Mouse (Mus musculus): Measurements from ENCODE around the gene Pard3. TPM values are rescaled to one million over a fixed set of nuclear protein-coding genes. Genes with fewer than 3 reads are reported as not detected.

Pard3 gene
- polyA plus RNA-seq, 1 experiment from 2014 or later = 30.9 TPM

GRCm38 (mm10) chr8:127320930-127321329 lies 257.2 kb downstream of the Pard3 start:
- no peaks in the 10 kb centered on the region for H3K4me1 ChIP-seq (replicated peaks; ENCODE audit: control insufficient read depth, insufficient read depth, low read length)
- H3K4me3 ChIP-seq (ENCODE audit: low read depth, low read length) = no peak overlapping the region
- DNase-seq (ENCODE audit: low spot score) (no peak), ATAC-seq (ENCODE audit: low FRiP score) (no peak)
- no peak overlapping the region for H3K4me2 ChIP-seq (replicated peaks; ENCODE audit: low read depth, low read length)
- H3K27ac ChIP-seq (ENCODE audit: low read depth, low read length) = no peak overlapping the region
- WGBS = 93% methylated on average over 5 of the region's 5 CpGs
- no peaks in the 10 kb centered on the region for H3K27me3 ChIP-seq (ENCODE audit: control insufficient read depth, insufficient read depth, low read length)
- no peaks in the 10 kb centered on the region for H3K36me3 ChIP-seq (ENCODE audit: control insufficient read depth, insufficient read depth, low read length)
- no peak overlapping the region for H3K9ac ChIP-seq (ENCODE audit: low read depth, low read length)
- H3K9me3 ChIP-seq (ENCODE audit: control insufficient read depth, low read length) = no peaks in the 10 kb centered on the region

- H3K4me3 ChIP-seq (ENCODE audit: low read depth, low read length) = no peak overlapping the region
- no peak overlapping the region for H3K9ac ChIP-seq (ENCODE audit: low read depth, low read length)
- no peaks in the 10 kb centered on the region for H3K4me1 ChIP-seq (replicated peaks; ENCODE audit: control insufficient read depth, insufficient read depth, low read length)
- no peak overlapping the region for H3K4me2 ChIP-seq (replicated peaks; ENCODE audit: low read depth, low read length)
- no peak overlapping the region for H3K27ac ChIP-seq (ENCODE audit: low read depth, low read length)
- no peaks in the 10 kb centered on the region for H3K9me3 ChIP-seq (ENCODE audit: control insufficient read depth, low read length)
- WGBS = 94% methylated on average over 10 of the region's 10 CpGs
- ATAC-seq (ENCODE audit: low FRiP score) = no peak
- no peaks in the 10 kb centered on the region for H3K36me3 ChIP-seq (ENCODE audit: control insufficient read depth, insufficient read depth, low read length)
- no peaks in the 10 kb centered on the region for H3K27me3 ChIP-seq (ENCODE audit: control insufficient read depth, insufficient read depth, low read length)
- no peak for DNase-seq (ENCODE audit: low spot score)
Observed at GRCm38 (mm10) chr8:127323583-127324360, 260.1 kb downstream of the Pard3 start.

GRCm38 (mm10) chr8:127324836-127325570 lies 261.3 kb downstream of the Pard3 start:
- Histone ChIP-seq H3K4me2 (replicated peaks; ENCODE audit: low read depth, low read length) (no peak overlapping the region), H3K9ac (ENCODE audit: low read depth, low read length) (no peak overlapping the region), H3K9me3 (ENCODE audit: control insufficient read depth, low read length) (no peaks in the 10 kb centered on the region), H3K4me3 (ENCODE audit: low read depth, low read length) (no peak overlapping the region), H3K27ac (ENCODE audit: low read depth, low read length) (no peak overlapping the region), H3K27me3 (ENCODE audit: control insufficient read depth, insufficient read depth, low read length) (no peaks in the 10 kb centered on the region), H3K4me1 (replicated peaks; ENCODE audit: control insufficient read depth, insufficient read depth, low read length) (no peaks in the 10 kb centered on the region), H3K36me3 (ENCODE audit: control insufficient read depth, insufficient read depth, low read length) (no peaks in the 10 kb centered on the region)
- DNase-seq (ENCODE audit: low spot score) (no peak), ATAC-seq (ENCODE audit: low FRiP score) (no peak)
- WGBS = 69% methylated on average over 3 of the region's 3 CpGs

- 76% methylated on average over 5 of the region's 5 CpGs for WGBS
- no peak overlapping the region for H3K4me3 ChIP-seq (ENCODE audit: low read depth, low read length)
- H3K36me3 ChIP-seq (ENCODE audit: control insufficient read depth, insufficient read depth, low read length) = no peaks in the 10 kb centered on the region
- H3K4me1 ChIP-seq (replicated peaks; ENCODE audit: control insufficient read depth, insufficient read depth, low read length) = no peaks in the 10 kb centered on the region
- ATAC-seq (ENCODE audit: low FRiP score) = no peak
- no peak overlapping the region for H3K27ac ChIP-seq (ENCODE audit: low read depth, low read length)
- no peak for DNase-seq (ENCODE audit: low spot score)
- no peak overlapping the region for H3K4me2 ChIP-seq (replicated peaks; ENCODE audit: low read depth, low read length)
- no peak overlapping the region for H3K9ac ChIP-seq (ENCODE audit: low read depth, low read length)
- H3K27me3 ChIP-seq (ENCODE audit: control insufficient read depth, insufficient read depth, low read length) = no peaks in the 10 kb centered on the region
- H3K9me3 ChIP-seq (ENCODE audit: control insufficient read depth, low read length) = no peaks in the 10 kb centered on the region
Observed at GRCm38 (mm10) chr8:127325749-127326148, 262.1 kb downstream of the Pard3 start.

- Histone ChIP-seq H3K36me3 (ENCODE audit: control insufficient read depth, insufficient read depth, low read length) (no peaks in the 10 kb centered on the region), H3K27ac (ENCODE audit: low read depth, low read length) (peak overlapping the region; percentile 20; the same call in 1 of the 2 replicates), H3K4me2 (replicated peaks; ENCODE audit: low read depth, low read length) (no peak overlapping the region), H3K9ac (ENCODE audit: low read depth, low read length) (no peak overlapping the region), H3K4me1 (replicated peaks; ENCODE audit: control insufficient read depth, insufficient read depth, low read length) (no peaks in the 10 kb centered on the region), H3K9me3 (ENCODE audit: control insufficient read depth, low read length) (no peaks in the 10 kb centered on the region), H3K4me3 (ENCODE audit: low read depth, low read length) (no peak overlapping the region), H3K27me3 (ENCODE audit: control insufficient read depth, insufficient read depth, low read length) (no peaks in the 10 kb centered on the region)
- 42% methylated on average over 12 of the region's 12 CpGs for WGBS
- peak; percentile 43 for ATAC-seq (ENCODE audit: low FRiP score)
- peak; percentile 32 for DNase-seq (ENCODE audit: low spot score)
Observed at GRCm38 (mm10) chr8:127330258-127331187, 266.8 kb downstream of the Pard3 start.

- ATAC-seq (ENCODE audit: low FRiP score) = no peak
- no peaks in the 10 kb centered on the region for H3K4me1 ChIP-seq (replicated peaks; ENCODE audit: control insufficient read depth, insufficient read depth, low read length)
- WGBS = 100% methylated on average over 1 of the region's 1 CpGs
Observed at GRCm38 (mm10) chr8:127331751-127332150, 268.1 kb downstream of the Pard3 start.

GRCm38 (mm10) chr8:127335216-127335615 lies 271.5 kb downstream of the Pard3 start:
- ATAC-seq (ENCODE audit: low FRiP score) (no peak), DNase-seq (ENCODE audit: low spot score) (no peak)
- no peaks in the 10 kb centered on the region for H3K9me3 ChIP-seq (ENCODE audit: control insufficient read depth, low read length)
- no peak overlapping the region for H3K4me3 ChIP-seq (ENCODE audit: low read depth, low read length)
- H3K4me1 ChIP-seq (replicated peaks; ENCODE audit: control insufficient read depth, insufficient read depth, low read length) = no peaks in the 10 kb centered on the region
- no peak overlapping the region for H3K27ac ChIP-seq (ENCODE audit: low read depth, low read length)
- 94% methylated on average over 1 of the region's 1 CpGs for WGBS
- no peak overlapping the region for H3K4me2 ChIP-seq (replicated peaks; ENCODE audit: low read depth, low read length)
- no peaks in the 10 kb centered on the region for H3K27me3 ChIP-seq (ENCODE audit: control insufficient read depth, insufficient read depth, low read length)
- H3K36me3 ChIP-seq (ENCODE audit: control insufficient read depth, insufficient read depth, low read length) = no peaks in the 10 kb centered on the region
- no peak overlapping the region for H3K9ac ChIP-seq (ENCODE audit: low read depth, low read length)

More at GRCm38 (mm10) chr8:127331751-127332150, 268.1 kb downstream of the Pard3 start:
- Histone ChIP-seq H3K4me2 (replicated peaks; ENCODE audit: low read depth, low read length) (no peak overlapping the region), H3K4me3 (ENCODE audit: low read depth, low read length) (no peak overlapping the region), H3K27ac (ENCODE audit: low read depth, low read length) (no peak overlapping the region), H3K27me3 (ENCODE audit: control insufficient read depth, insufficient read depth, low read length) (no peaks in the 10 kb centered on the region), H3K9ac (ENCODE audit: low read depth, low read length) (no peak overlapping the region), H3K36me3 (ENCODE audit: control insufficient read depth, insufficient read depth, low read length) (no peaks in the 10 kb centered on the region), H3K9me3 (ENCODE audit: control insufficient read depth, low read length) (no peaks in the 10 kb centered on the region)
- peak; percentile 77 for DNase-seq (ENCODE audit: low spot score)

- no peaks in the 10 kb centered on the region for H3K27me3 ChIP-seq (ENCODE audit: control insufficient read depth, insufficient read depth, low read length)
- no peak overlapping the region for H3K4me2 ChIP-seq (replicated peaks; ENCODE audit: low read depth, low read length)
- no peaks in the 10 kb centered on the region for H3K36me3 ChIP-seq (ENCODE audit: control insufficient read depth, insufficient read depth, low read length)
- no peak overlapping the region for H3K9ac ChIP-seq (ENCODE audit: low read depth, low read length)
- 68% methylated on average over 11 of the region's 11 CpGs for WGBS
- DNase-seq (ENCODE audit: low spot score) (no peak), ATAC-seq (ENCODE audit: low FRiP score) (no peak)
- H3K4me1 ChIP-seq (replicated peaks; ENCODE audit: control insufficient read depth, insufficient read depth, low read length) = no peaks in the 10 kb centered on the region
- H3K27ac ChIP-seq (ENCODE audit: low read depth, low read length) = no peak overlapping the region
- no peaks in the 10 kb centered on the region for H3K9me3 ChIP-seq (ENCODE audit: control insufficient read depth, low read length)
- no peak overlapping the region for H3K4me3 ChIP-seq (ENCODE audit: low read depth, low read length)
Observed at GRCm38 (mm10) chr8:127338183-127338582, 274.5 kb downstream of the Pard3 start.
